Mouse (Mus musculus): Measurements from ENCODE around the gene Olfr1323.

Gene Olfr1323

GRCm38 (mm10) chrX:50019259-50019658 is at the start of gene Olfr1323:
TSS of gene Olfr1323 (minus strand) at chrX:50019359.
- in situ Hi-C loops (cut with MboI, MseI), result no loop called here

- in situ Hi-C loops (cut with MboI, MseI), result no loop called here
Measured at GRCm38 (mm10) chrX:50012242-50012641, 6.9 kb downstream of the Olfr1323 start.
